ENCODE assay signal across 28 mouse cellular contexts in the genomic region with DNA sequence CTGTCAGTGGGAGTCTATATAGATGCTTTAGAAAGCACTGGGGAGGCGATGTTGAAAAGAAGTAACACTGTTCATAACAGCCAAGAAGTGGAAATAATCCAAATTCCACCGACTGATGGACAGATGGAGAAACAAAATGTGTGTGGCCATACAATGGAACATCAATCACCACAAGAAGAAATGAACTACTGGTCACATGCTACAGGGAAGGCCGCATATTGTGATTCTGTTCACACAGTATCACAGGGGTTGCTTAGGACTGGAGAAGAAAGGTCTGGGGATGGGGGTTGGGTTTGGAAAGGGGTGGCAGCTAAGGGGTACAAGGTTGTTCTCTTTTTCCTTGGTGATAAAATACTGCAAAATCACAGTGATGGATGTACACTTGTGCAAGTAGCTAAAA. TPM values are rescaled to one million over a fixed set of nuclear protein-coding genes. Genes with fewer than 3 reads are reported as not detected.
DNase-seq lines count a peak whose midpoint lies in the region; ATAC-seq and TF ChIP-seq lines count a peak whose summit lies in the region.
"Had no signal": no experiment of that assay in that cellular context is flagged by ENCODE, and none has a peak within 500 bp of the region (broad histone marks: within the 10 kb centered on the region; RNA-seq: fewer than 3 reads in every experiment).

No protein-coding gene starts in this region.

- H3K4me2 ChIP-seq in hindbrain, postnatal 0 days (ENCODE audit: low read depth, low read length), result no peak overlapping the region
- no peak overlapping the region for H3K4me2 ChIP-seq in hindbrain, embryonic 12.5 days (replicated peaks)
- no peak overlapping the region for H3K4me2 ChIP-seq in forebrain, embryonic 12.5 days
- no peak overlapping the region for H3K4me2 ChIP-seq in forebrain, embryonic 16.5 days (ENCODE audit: low read length)
- H3K4me2 ChIP-seq in liver, postnatal 0 days (ENCODE audit: low read depth, low read length), result no peak overlapping the region
- no peak overlapping the region for H3K4me2 ChIP-seq in heart, embryonic 12.5 days
- H3K4me2 ChIP-seq: embryonic facial prominence, embryonic 13.5 days; heart, embryonic 11.5 days; hindbrain, embryonic 15.5 days had no signal

- H3K36me3 ChIP-seq in hindbrain, postnatal 0 days (ENCODE audit: insufficient read depth, low read length), result no peaks in the 10 kb centered on the region
- H3K36me3 ChIP-seq in hindbrain, embryonic 12.5 days, result no peaks in the 10 kb centered on the region; the same call in 1 of the 2 replicates
- no peaks in the 10 kb centered on the region for H3K36me3 ChIP-seq in forebrain, embryonic 12.5 days (replicated peaks)
- H3K36me3 ChIP-seq in forebrain, embryonic 16.5 days (ENCODE audit: control insufficient read depth, insufficient read depth), result no peaks in the 10 kb centered on the region
- H3K36me3 ChIP-seq in liver, postnatal 0 days (replicated peaks; ENCODE audit: insufficient read depth, low read length), result no peaks in the 10 kb centered on the region
- peaks cover 4% of the 10 kb centered on the region for H3K36me3 ChIP-seq in heart, embryonic 12.5 days
- H3K36me3 ChIP-seq: embryonic facial prominence, embryonic 13.5 days; hindbrain, embryonic 15.5 days had no signal

- DNase-seq in hindbrain, postnatal 0 days (ENCODE audit: low spot score), result no peak
- peak; percentile 35 for DNase-seq in brain, adult 2 months (ENCODE audit: low read depth, low spot score)
- DNase-seq in liver, postnatal 0 days, result no peak
- DNase-seq in urinary bladder, postnatal 36 days (ENCODE audit: low spot score in 2 of 2), result no peak
- DNase-seq: adrenal gland, postnatal 14 days; cerebellum, adult 8-10 months; cerebellum, postnatal 25 days; gastrocnemius, adult 2 months; gastrocnemius, postnatal 25 days; heart, adult 18-20 months; kidney, adult 9 months had no signal

- H3K4me1 ChIP-seq in hindbrain, postnatal 0 days (ENCODE audit: insufficient read depth, low read length), result no peaks in the 10 kb centered on the region
- no peaks in the 10 kb centered on the region for H3K4me1 ChIP-seq in hindbrain, embryonic 12.5 days
- 0 out of 2 replicates have a peak, but pooled peaks cover 10% of the 10 kb centered on the region for H3K4me1 ChIP-seq in forebrain, embryonic 12.5 days
- peaks cover 3% of the 10 kb centered on the region; the same call in 1 of the 2 replicates for H3K4me1 ChIP-seq in forebrain, embryonic 16.5 days (replicated peaks; ENCODE audit: control insufficient read depth, insufficient read depth, low read length)
- no peaks in the 10 kb centered on the region for H3K4me1 ChIP-seq in liver, postnatal 0 days (ENCODE audit: insufficient read depth)
- H3K4me1 ChIP-seq in heart, embryonic 12.5 days (replicated peaks), result peaks cover 20% of the 10 kb centered on the region
- H3K4me1 ChIP-seq: embryonic facial prominence, embryonic 13.5 days had no signal

- no peak overlapping the region for H3K9ac ChIP-seq in hindbrain, postnatal 0 days (replicated peaks; ENCODE audit: low read length)
- H3K9ac ChIP-seq in hindbrain, embryonic 12.5 days, result no peak overlapping the region
- H3K9ac ChIP-seq in forebrain, embryonic 12.5 days, result no peak overlapping the region
- H3K9ac ChIP-seq in forebrain, embryonic 16.5 days (replicated peaks; ENCODE audit: low read depth, low read length), result no peak overlapping the region
- no peak overlapping the region for H3K9ac ChIP-seq in liver, postnatal 0 days (replicated peaks)
- no peak overlapping the region for H3K9ac ChIP-seq in heart, embryonic 12.5 days
- H3K9ac ChIP-seq: embryonic facial prominence, embryonic 13.5 days; hindbrain, embryonic 15.5 days had no signal

- TF ChIP-seq EP300 in liver, postnatal 0 days (IDR thresholded peaks at IDR 0.05; ENCODE audit: low read depth), result no peak

- ATAC-seq in hindbrain, postnatal 0 days, result peak; percentile 35; the same call in 1 of the 2 replicates
- ATAC-seq in hindbrain, embryonic 12.5 days (ENCODE audit: low FRiP score), result no peak
- peak; percentile 53; the same call in 1 of the 2 replicates for ATAC-seq in forebrain, embryonic 12.5 days (ENCODE audit: low FRiP score)
- ATAC-seq in forebrain, embryonic 16.5 days, result peak; percentile 69
- no peak for ATAC-seq in liver, postnatal 0 days
- ATAC-seq in heart, embryonic 12.5 days (ENCODE audit: insufficient number of reproducible peaks, low FRiP score), result no peak
- ATAC-seq: activated CD4-positive, CD25-positive, alpha-beta regulatory T cell, adult 4 months; inflammation-experienced regulatory T-cells, adult 6 months; intestine, postnatal 0 days; Patski had no signal

- no peak for TF ChIP-seq CTCF in hindbrain, postnatal 0 days (IDR thresholded peaks at IDR 0.05; ENCODE audit: low read depth)
- TF ChIP-seq CTCF in liver, postnatal 0 days (IDR thresholded peaks at IDR 0.05; ENCODE audit: low read depth), result no peak

- WGBS in hindbrain, postnatal 0 days, result 37% methylated on average over 3 of the region's 3 CpGs
- WGBS in hindbrain, embryonic 12.5 days, result 42% methylated on average over 3 of the region's 3 CpGs
- WGBS in forebrain, embryonic 12.5 days, result 45% methylated on average over 3 of the region's 3 CpGs
- 22% methylated on average over 3 of the region's 3 CpGs for WGBS in forebrain, embryonic 16.5 days
- 79% methylated on average over 3 of the region's 3 CpGs for WGBS in liver, postnatal 0 days (ENCODE audit: insufficient replicate concordance)
- 79% methylated on average over 3 of the region's 3 CpGs for WGBS in heart, embryonic 12.5 days

- H3K27ac ChIP-seq in hindbrain, postnatal 0 days, result no peak overlapping the region
- no peak overlapping the region for H3K27ac ChIP-seq in hindbrain, embryonic 12.5 days
- H3K27ac ChIP-seq in forebrain, embryonic 12.5 days, result no peak overlapping the region
- no peak overlapping the region for H3K27ac ChIP-seq in forebrain, embryonic 16.5 days (ENCODE audit: low read length)
- H3K27ac ChIP-seq in liver, postnatal 0 days (ENCODE audit: low read depth), result no peak overlapping the region
- no peak overlapping the region for H3K27ac ChIP-seq in heart, embryonic 12.5 days (ENCODE audit: poor library complexity, severe bottlenecking)
- H3K27ac ChIP-seq: embryonic facial prominence, embryonic 13.5 days; gastrocnemius, adult 2 months; hindbrain, embryonic 10.5 days; hindbrain, embryonic 15.5 days had no signal

- H3K27me3 ChIP-seq in hindbrain, postnatal 0 days (ENCODE audit: insufficient read depth, low read length), result no peaks in the 10 kb centered on the region
- no peaks in the 10 kb centered on the region for H3K27me3 ChIP-seq in hindbrain, embryonic 12.5 days
- no peaks in the 10 kb centered on the region for H3K27me3 ChIP-seq in forebrain, embryonic 12.5 days
- no peaks in the 10 kb centered on the region for H3K27me3 ChIP-seq in forebrain, embryonic 16.5 days (replicated peaks; ENCODE audit: control insufficient read depth, insufficient read depth, low read length)
- H3K27me3 ChIP-seq in liver, postnatal 0 days (ENCODE audit: insufficient read depth, low read length), result no peaks in the 10 kb centered on the region
- no peaks in the 10 kb centered on the region for H3K27me3 ChIP-seq in heart, embryonic 12.5 days (replicated peaks)
- H3K27me3 ChIP-seq: CH12.LX; embryonic facial prominence, embryonic 13.5 days; hindbrain, embryonic 15.5 days; Patski had no signal

- H3K4me3 ChIP-seq in hindbrain, postnatal 0 days (ENCODE audit: low read length), result no peak overlapping the region
- no peak overlapping the region for H3K4me3 ChIP-seq in hindbrain, embryonic 12.5 days
- H3K4me3 ChIP-seq in forebrain, embryonic 12.5 days (replicated peaks), result no peak overlapping the region
- H3K4me3 ChIP-seq in forebrain, embryonic 16.5 days (replicated peaks; ENCODE audit: low read length), result no peak overlapping the region
- no peak overlapping the region for H3K4me3 ChIP-seq in liver, postnatal 0 days (ENCODE audit: low read depth, low read length)
- no peak overlapping the region for H3K4me3 ChIP-seq in heart, embryonic 12.5 days
- H3K4me3 ChIP-seq: embryonic facial prominence, embryonic 13.5 days; gastrocnemius, adult 2 months; hindbrain, embryonic 10.5 days; hindbrain, embryonic 15.5 days had no signal

- H3K9me3 ChIP-seq in hindbrain, postnatal 0 days (ENCODE audit: low read length), result no peaks in the 10 kb centered on the region
- no peaks in the 10 kb centered on the region for H3K9me3 ChIP-seq in hindbrain, embryonic 12.5 days (replicated peaks)
- no peaks in the 10 kb centered on the region for H3K9me3 ChIP-seq in forebrain, embryonic 12.5 days
- H3K9me3 ChIP-seq in forebrain, embryonic 16.5 days (ENCODE audit: control insufficient read depth, low read length), result no peaks in the 10 kb centered on the region
- no peaks in the 10 kb centered on the region for H3K9me3 ChIP-seq in liver, postnatal 0 days (ENCODE audit: low read length)
- H3K9me3 ChIP-seq in heart, embryonic 12.5 days (replicated peaks), result no peaks in the 10 kb centered on the region
- H3K9me3 ChIP-seq: embryonic facial prominence, embryonic 13.5 days; hindbrain, embryonic 10.5 days; hindbrain, embryonic 15.5 days had no signal

RNA-seq across cellular contexts. Expression of a gene that starts 9.5 kb away (rescaled TPM):
- 14.2 and 14.7 TPM in 2 replicates for total RNA-seq in hindbrain, postnatal 0 days (2014; rRNA removed)
- polyA plus RNA-seq in hindbrain, postnatal 0 days (2015; fragmentation: Nextera tagmentation; extraction: Ambion mirVana), result 13.1 and 15.0 TPM in 2 replicates
- 6.0 and 6.2 TPM in 2 replicates for polyA plus RNA-seq in hindbrain, embryonic 12.5 days (2016; fragmentation: Nextera tagmentation; extraction: Ambion mirVana)
- polyA plus RNA-seq in forebrain, embryonic 12.5 days (2016; fragmentation: Nextera tagmentation; extraction: Ambion mirVana), result 6.2 and 6.5 TPM in 2 replicates
- 6.4 and 7.2 TPM in 2 replicates for polyA plus RNA-seq in forebrain, embryonic 16.5 days (2015; fragmentation: Nextera tagmentation; extraction: Ambion mirVana)
- polyA plus RNA-seq in liver, postnatal 0 days (2015; fragmentation: Nextera tagmentation; extraction: Ambion mirVana), result 2.1 and 3.3 TPM in 2 replicates
- 7.9 and 8.8 TPM in 2 replicates for polyA plus RNA-seq in heart, embryonic 12.5 days (2016; fragmentation: Nextera tagmentation; extraction: Ambion mirVana)

RNA-seq across cellular contexts. Expression of a gene that starts 50.8 kb away (rescaled TPM):
- 27.5 and 39.3 TPM in 2 replicates for total RNA-seq in hindbrain, postnatal 0 days (2014; rRNA removed)
- 122 and 133 TPM in 2 replicates for polyA plus RNA-seq in hindbrain, postnatal 0 days (2015; fragmentation: Nextera tagmentation; extraction: Ambion mirVana)
- polyA plus RNA-seq in hindbrain, embryonic 12.5 days (2016; fragmentation: Nextera tagmentation; extraction: Ambion mirVana), result 85.7 and 101 TPM in 2 replicates
- polyA plus RNA-seq in forebrain, embryonic 12.5 days (2016; fragmentation: Nextera tagmentation; extraction: Ambion mirVana), result 105 and 108 TPM in 2 replicates
- polyA plus RNA-seq in forebrain, embryonic 16.5 days (2015; fragmentation: Nextera tagmentation; extraction: Ambion mirVana), result 76.8 and 87.4 TPM in 2 replicates
- 70.7 and 75.1 TPM in 2 replicates for polyA plus RNA-seq in liver, postnatal 0 days (2015; fragmentation: Nextera tagmentation; extraction: Ambion mirVana)
- polyA plus RNA-seq in heart, embryonic 12.5 days (2016; fragmentation: Nextera tagmentation; extraction: Ambion mirVana), result 138 TPM in 2 replicates

RNA-seq across cellular contexts. Expression of a gene that starts 55.7 kb away (rescaled TPM):
- total RNA-seq in hindbrain, postnatal 0 days (2014; rRNA removed), result not detected in 2 replicates
- polyA plus RNA-seq in hindbrain, postnatal 0 days (2015; fragmentation: Nextera tagmentation; extraction: Ambion mirVana), result not detected in 2 replicates
- not detected in 2 replicates for polyA plus RNA-seq in hindbrain, embryonic 12.5 days (2016; fragmentation: Nextera tagmentation; extraction: Ambion mirVana)
- polyA plus RNA-seq in forebrain, embryonic 12.5 days (2016; fragmentation: Nextera tagmentation; extraction: Ambion mirVana), result not detected in 2 replicates
- polyA plus RNA-seq in forebrain, embryonic 16.5 days (2015; fragmentation: Nextera tagmentation; extraction: Ambion mirVana), result not detected in 2 replicates
- polyA plus RNA-seq in liver, postnatal 0 days (2015; fragmentation: Nextera tagmentation; extraction: Ambion mirVana), result not detected in 2 replicates
- not detected in 2 replicates for polyA plus RNA-seq in heart, embryonic 12.5 days (2016; fragmentation: Nextera tagmentation; extraction: Ambion mirVana)
- total RNA-seq: adrenal gland, adult 18-20 months; adrenal gland, postnatal 14 days; CH12.LX; gastrocnemius, adult 2 months; gastrocnemius, postnatal 25 days; heart, adult 18-20 months; heart, postnatal 25 days had no signal
- polyA plus RNA-seq: activated CD4-positive, CD25-positive, alpha-beta regulatory T cell, adult 4 months; cortical plate, adult 2 months; embryonic facial prominence, embryonic 13.5 days; heart, embryonic 11.5 days; heart, embryonic 16.5 days; hindbrain, embryonic 10.5 days; hindbrain, embryonic 15.5 days; inflammation-experienced regulatory T-cells, adult 6 months; intestine, postnatal 0 days; Patski had no signal

RNA-seq across cellular contexts. Expression of a gene that starts 60.0 kb away (rescaled TPM):
- total RNA-seq in hindbrain, postnatal 0 days (2014; rRNA removed), result 0.97 TPM in 1 of 2 replicates, not detected in the other
- not detected in 2 replicates for polyA plus RNA-seq in hindbrain, postnatal 0 days (2015; fragmentation: Nextera tagmentation; extraction: Ambion mirVana)
- 0.36 and 3.5 TPM in 2 replicates for polyA plus RNA-seq in hindbrain, embryonic 12.5 days (2016; fragmentation: Nextera tagmentation; extraction: Ambion mirVana)
- not detected in 2 replicates for polyA plus RNA-seq in forebrain, embryonic 12.5 days (2016; fragmentation: Nextera tagmentation; extraction: Ambion mirVana)
- not detected in 2 replicates for polyA plus RNA-seq in forebrain, embryonic 16.5 days (2015; fragmentation: Nextera tagmentation; extraction: Ambion mirVana)
- polyA plus RNA-seq in liver, postnatal 0 days (2015; fragmentation: Nextera tagmentation; extraction: Ambion mirVana), result 0.18 and 4.4 TPM in 2 replicates
- polyA plus RNA-seq in heart, embryonic 12.5 days (2016; fragmentation: Nextera tagmentation; extraction: Ambion mirVana), result 154 and 163 TPM in 2 replicates
- total RNA-seq: adrenal gland, postnatal 14 days; CH12.LX had no signal
- polyA plus RNA-seq: activated CD4-positive, CD25-positive, alpha-beta regulatory T cell, adult 4 months; cortical plate, adult 2 months; hindbrain, embryonic 10.5 days; inflammation-experienced regulatory T-cells, adult 6 months had no signal

Comparison
In these comparisons a context has a peak if more than half of its experiments do, and no peak if none do; other contexts are left out.
1. ATAC-seq: peak in hindbrain, postnatal 0 days (single experiment), forebrain, embryonic 12.5 days (single experiment) and forebrain, embryonic 16.5 days (single experiment); none in hindbrain, embryonic 12.5 days (single experiment), liver, postnatal 0 days (single experiment) and heart, embryonic 12.5 days (single experiment).